ENCODE assay signal across 11 mouse cellular contexts in the genomic region with DNA sequence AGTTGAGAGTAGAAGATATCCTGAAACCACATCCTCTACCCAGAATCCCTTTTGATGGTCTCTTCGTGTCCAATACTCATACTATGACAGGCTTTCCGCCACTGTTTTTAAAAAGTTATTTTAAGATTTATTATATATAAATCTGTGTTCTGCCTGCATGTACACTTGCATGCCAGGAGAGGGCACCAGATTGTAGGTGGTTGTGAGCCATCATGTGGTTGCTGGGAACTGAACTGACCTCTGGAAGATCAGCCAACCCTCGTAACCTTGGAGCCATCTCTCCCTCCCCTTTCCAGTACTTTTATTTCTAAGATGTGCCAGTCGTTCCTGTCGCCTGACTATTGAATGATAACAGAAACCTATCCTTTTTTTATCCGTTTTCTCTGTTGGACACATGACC. TPM values are rescaled to one million over a fixed set of nuclear protein-coding genes. Genes with fewer than 3 reads are reported as not detected.
DNase-seq lines count a peak whose midpoint lies in the region; ATAC-seq and TF ChIP-seq lines count a peak whose summit lies in the region.
"Had no signal": no experiment of that assay in that cellular context is flagged by ENCODE, and none has a peak within 500 bp of the region (broad histone marks: within the 10 kb centered on the region; RNA-seq: fewer than 3 reads in every experiment).

No protein-coding gene starts in this region.

- peaks cover 4% of the 10 kb centered on the region for H3K9me3 ChIP-seq in CH12.LX (replicated peaks; ENCODE audit: low read length)
- no peaks in the 10 kb centered on the region for H3K9me3 ChIP-seq in embryonic facial prominence, embryonic 10.5 days

- no peak overlapping the region for H3K4me3 ChIP-seq in CH12.LX (replicated peaks in 1 of 3; ENCODE audit: low read depth in 2 of 3, low read length in 2 of 3, poor library complexity in 1 of 3)
- no peak overlapping the region for H3K4me3 ChIP-seq in embryonic facial prominence, embryonic 10.5 days
- H3K4me3 ChIP-seq: heart, embryonic 13.5 days had no signal

- no peak overlapping the region for H3K4me2 ChIP-seq in CH12.LX (ENCODE audit: insufficient read depth, low read depth, poor library complexity, severe bottlenecking)
- H3K4me2 ChIP-seq: heart, embryonic 13.5 days had no signal

- no peaks in the 10 kb centered on the region for H3K36me3 ChIP-seq in CH12.LX (replicated peaks in 1 of 2; ENCODE audit: control insufficient read depth in 1 of 2, insufficient read depth in 1 of 2, low read length in 1 of 2)
- no peaks in the 10 kb centered on the region for H3K36me3 ChIP-seq in embryonic facial prominence, embryonic 10.5 days (replicated peaks)
- H3K36me3 ChIP-seq: heart, embryonic 13.5 days had no signal

- peak; percentile 36 to 78; a peak in 3 of 4 replicates for TF ChIP-seq CTCF in CH12.LX (conservative IDR thresholded peaks at IDR 0.05 in 1 of 2, IDR thresholded peaks at IDR 0.05 in 1 of 2; ENCODE audit: low read depth in 2 of 2, low read length in 2 of 2)
- peak; percentile 20; the same call in 1 of the 2 replicates for TF ChIP-seq CTCF in brain, embryonic 14.5 days (IDR thresholded peaks at IDR 0.05; ENCODE audit: borderline replicate concordance, extremely low read depth, insufficient read depth, insufficient read length)

- TF ChIP-seq RAD21 in CH12.LX (IDR thresholded peaks at IDR 0.05; ENCODE audit: low read depth, low read length), result peak; percentile 79

- H3K9ac ChIP-seq in CH12.LX (ENCODE audit: insufficient read depth, low read depth), result no peak overlapping the region
- H3K9ac ChIP-seq: heart, embryonic 13.5 days had no signal

- H3K79me2 ChIP-seq in CH12.LX (replicated peaks; ENCODE audit: control insufficient read depth, extremely low read depth, insufficient read depth, poor library complexity, severe bottlenecking), result no peaks in the 10 kb centered on the region

- peak; percentile 83 for ATAC-seq in megakaryocyte progenitor cell, adult 5-6 weeks (replicated peaks; ENCODE audit: poor library complexity)

- no peak for TF ChIP-seq POLR2A in CH12.LX (IDR thresholded peaks at IDR 0.05; ENCODE audit: low read depth, low read length)
- no peak for TF ChIP-seq POLR2A in brain, embryonic 14.5 days (IDR thresholded peaks at IDR 0.05; ENCODE audit: borderline replicate concordance, extremely low read depth, insufficient read depth, insufficient read length, poor library complexity, severe bottlenecking)

- dilution Hi-C loops in CH12.LX (cut with MboI; ENCODE audit: extremely low pct_ligation_motif_present, extremely low pct_unique_long_range_greater_than_20kb, low sequenced_read_pairs), result no loop called here

- in situ Hi-C loops in CH12.LX (cut with MboI; ENCODE audit: low pct_ligation_motif_present, low pct_unique_long_range_greater_than_20kb, low sequenced_read_pairs), result loop anchor here (5.0 to 25.0 kb wide), 3 partner anchors 124 to 644 kb away; no protein-coding TSS in a partner anchor

- H3K4me1 ChIP-seq in CH12.LX (ENCODE audit: control insufficient read depth in 1 of 2, insufficient read depth in 2 of 2), result 0 out of 4 replicates have a peak, but pooled peaks cover 0 to 3% of the 10 kb centered on the region in 2 experiments
- H3K4me1 ChIP-seq in embryonic facial prominence, embryonic 10.5 days, result peaks cover 7% of the 10 kb centered on the region; the same call in 1 of the 2 replicates
- H3K4me1 ChIP-seq: heart, embryonic 13.5 days had no signal

- WGBS in embryonic facial prominence, embryonic 10.5 days, result 75% methylated on average over 6 of the region's 6 CpGs

- intact Hi-C loops in heart, postnatal 10 days (cut with DNase I), result loop anchor here (2.0 to 5.0 kb wide), 4 partner anchors 44 to 330 kb away; partner anchors contain the start of gene Rhoq
- intact Hi-C loops in heart, postnatal 25 days (cut with DNase I), result loop anchor here (1.0 to 5.0 kb wide), 3 partner anchors 89 to 330 kb away; no protein-coding TSS in a partner anchor

- DNase-seq in heart, postnatal 10 days, result peak; percentile 37 to 65
- DNase-seq in heart, postnatal 25 days (ENCODE audit: low spot score), result no peak
- DNase-seq in CH12.LX (ENCODE audit: extremely low read depth), result peak; percentile 39
- DNase-seq in brain, embryonic 14.5 days (ENCODE audit: low read depth), result no peak
- DNase-seq in left cerebral cortex, adult 9 months (ENCODE audit: low spot score in 2 of 2), result no peak
- DNase-seq in embryonic facial prominence, embryonic 10.5 days (ENCODE audit: low spot score), result no peak
- no peak for DNase-seq in ovary, postnatal 14 days (ENCODE audit: low spot score)

- H3K27ac ChIP-seq in CH12.LX (ENCODE audit: insufficient read depth, low read depth), result no peak overlapping the region
- H3K27ac ChIP-seq in embryonic facial prominence, embryonic 10.5 days (replicated peaks), result no peak overlapping the region
- H3K27ac ChIP-seq: heart, embryonic 13.5 days; macrophage had no signal

- no peaks in the 10 kb centered on the region for H3K27me3 ChIP-seq in CH12.LX (replicated peaks)
- H3K27me3 ChIP-seq in embryonic facial prominence, embryonic 10.5 days (replicated peaks; ENCODE audit: low read depth, poor library complexity, severe bottlenecking), result no peaks in the 10 kb centered on the region
- H3K27me3 ChIP-seq: heart, embryonic 13.5 days had no signal

- no peak for TF ChIP-seq EP300 in CH12.LX (IDR thresholded peaks at IDR 0.05; ENCODE audit: low read length)

TF ChIP-seq in CH12.LX, 34 proteins besides CTCF, POLR2A, EP300 and RAD21:
- TF ChIP-seq SMC3 (IDR thresholded peaks at IDR 0.05; ENCODE audit: low read depth, low read length), result peak; percentile 80
- no peak for TF ChIP-seq CHD1 (IDR thresholded peaks at IDR 0.05; ENCODE audit: low read depth, low read length)
- TF ChIP-seq ZC3H11A (IDR thresholded peaks at IDR 0.05; ENCODE audit: low read depth, low read length), result peak; percentile 72
- TF ChIP-seq GABPA (IDR thresholded peaks at IDR 0.05; ENCODE audit: insufficient replicate concordance, low read depth, low read length), result no peak
- no peak for TF ChIP-seq CHD2 (IDR thresholded peaks at IDR 0.05; ENCODE audit: low read length)
- TF ChIP-seq MYC (IDR thresholded peaks at IDR 0.05; ENCODE audit: low read depth, low read length), result peak; percentile 54; the same call in 1 of the 2 replicates
- TF ChIP-seq TBP (conservative IDR thresholded peaks at IDR 0.05; ENCODE audit: low read depth, low read length), result no peak

RNA-seq across cellular contexts. Expression of gene Tmem247, which starts 1.6 kb away (rescaled TPM):
- total RNA-seq in heart, postnatal 10 days (2021), result not detected
- not detected for total RNA-seq in heart, postnatal 25 days (2021)
- total RNA-seq in CH12.LX (2012; rRNA removed) (not detected in 2 replicates), CH12.LX (2014; rRNA removed) (not detected in 2 replicates)
- polyA plus RNA-seq in CH12.LX (2012; ENCODE audit: insufficient read length, low read depth), result not detected in 2 replicates
- polyA plus RNA-seq in brain, embryonic 14.5 days (2012; rRNA removed), result not detected in 2 replicates
- not detected in 2 replicates for total RNA-seq in megakaryocyte progenitor cell, adult 5-6 weeks (2015)
- not detected in 2 replicates for total RNA-seq in megakaryocyte progenitor cell, adult 5-6 weeks (2017)
- not detected in 2 replicates for polyA plus RNA-seq in embryonic facial prominence, embryonic 10.5 days (2016; fragmentation: Nextera tagmentation; extraction: Ambion mirVana)
- polyA plus RNA-seq: heart, embryonic 13.5 days; macrophage; stomach, embryonic 14.5 days had no signal

RNA-seq across cellular contexts. Expression of gene Atp6v1e2, which starts 28.9 kb away (rescaled TPM):
- not detected for total RNA-seq in heart, postnatal 10 days (2021)
- total RNA-seq in heart, postnatal 25 days (2021), result not detected
- not detected in 2 replicates for total RNA-seq in CH12.LX (2012; rRNA removed)
- total RNA-seq in CH12.LX (2014; rRNA removed), result not detected in 2 replicates
- not detected in 2 replicates for polyA plus RNA-seq in CH12.LX (2012; ENCODE audit: insufficient read length, low read depth)
- polyA plus RNA-seq in brain, embryonic 14.5 days (2012; rRNA removed), result not detected in 2 replicates
- total RNA-seq in megakaryocyte progenitor cell, adult 5-6 weeks (2015), result not detected in 2 replicates
- total RNA-seq in megakaryocyte progenitor cell, adult 5-6 weeks (2017), result not detected in 2 replicates
- polyA plus RNA-seq in embryonic facial prominence, embryonic 10.5 days (2016; fragmentation: Nextera tagmentation; extraction: Ambion mirVana), result not detected in 2 replicates
- polyA plus RNA-seq: heart, embryonic 13.5 days; macrophage; stomach, embryonic 14.5 days had no signal

RNA-seq across cellular contexts. Expression of gene Rhoq, which starts 44.1 kb away (rescaled TPM):
- 100 to 1,000 TPM; 168 to 176 TPM for total RNA-seq in heart, postnatal 10 days (2021)
- total RNA-seq in heart, postnatal 25 days (2021), result 100 to 1,000 TPM; 140 to 159 TPM
- total RNA-seq in CH12.LX (2012; rRNA removed) (10.7 and 18.8 TPM in 2 replicates), CH12.LX (2014; rRNA removed) (23.2 and 23.9 TPM in 2 replicates)
- 22.5 and 24.4 TPM in 2 replicates for polyA plus RNA-seq in CH12.LX (2012; ENCODE audit: insufficient read length, low read depth)
- polyA plus RNA-seq in brain, embryonic 14.5 days (2012; rRNA removed), result 15.6 and 19.3 TPM in 2 replicates
- 2.4 and 4.5 TPM in 2 replicates for total RNA-seq in megakaryocyte progenitor cell, adult 5-6 weeks (2015)
- 1.9 and 3.8 TPM in 2 replicates for total RNA-seq in megakaryocyte progenitor cell, adult 5-6 weeks (2017)
- polyA plus RNA-seq in embryonic facial prominence, embryonic 10.5 days (2016; fragmentation: Nextera tagmentation; extraction: Ambion mirVana), result 11.9 and 13.1 TPM in 2 replicates

Comparison
In these comparisons a context has a peak if more than half of its experiments do, and no peak if none do; other contexts are left out.
1. DNase-seq: peak in heart, postnatal 10 days (2 of 2) and CH12.LX (single experiment); none in heart, postnatal 25 days (single experiment), brain, embryonic 14.5 days (single experiment), left cerebral cortex, adult 9 months (0 of 2), embryonic facial prominence, embryonic 10.5 days (single experiment) and ovary, postnatal 14 days (single experiment).
2. RNA of gene Rhoq, which starts 44.1 kb away (total RNA-seq): 168 to 176 TPM in heart, postnatal 10 days and 140 to 159 TPM in heart, postnatal 25 days; 10.7 to 23.9 TPM in CH12.LX and 1.9 to 4.5 TPM in megakaryocyte progenitor cell, adult 5-6 weeks; every median in the first group is over 4 times any median in the second.